Mouse (Mus musculus): Measurements from ENCODE around the gene Pygb.

GRCm38 (mm10) chr2:150816676-150817402 is 30.3 kb downstream of the Pygb start:
- TF ChIP-seq CTCF (IDR thresholded peaks at IDR 0.05; ENCODE audit: low read depth) (no peak), EP300 (IDR thresholded peaks at IDR 0.05; ENCODE audit: low read depth) (no peak)

All from heart, postnatal 0 days (tissue).